In genomic region chr12:99883713-99884105, GRCm38 (mm10) we compare ENCODE assay signal across 8 mouse cellular contexts. TPM values are rescaled to one million over a fixed set of nuclear protein-coding genes. Genes with fewer than 3 reads are reported as not detected.
DNase-seq lines count a peak whose midpoint lies in the region; ATAC-seq and TF ChIP-seq lines count a peak whose summit lies in the region.

No protein-coding gene starts in this region.

- 0 out of 2 replicates have a peak, but pooled peaks cover 5% of the 10 kb centered on the region for H3K4me1 ChIP-seq in forebrain, postnatal 0 days (ENCODE audit: insufficient read depth)

- no peaks in the 10 kb centered on the region for H3K27me3 ChIP-seq in forebrain, postnatal 0 days (ENCODE audit: insufficient read depth, low read length)

- ATAC-seq in forebrain, postnatal 0 days = peak; percentile 15
- ATAC-seq in megakaryocyte-erythroid progenitor cell, adult 5-6 weeks (replicated peaks; ENCODE audit: low FRiP score, low TSS enrichment, poor library complexity, severe bottlenecking) = peak; percentile 12; the same call in 1 of the 2 replicates

- peak overlapping the region; percentile 80 for H3K9ac ChIP-seq in forebrain, postnatal 0 days

- TF ChIP-seq POLR2A in brain, embryonic 14.5 days (IDR thresholded peaks at IDR 0.05; ENCODE audit: borderline replicate concordance, extremely low read depth, insufficient read depth, insufficient read length, poor library complexity, severe bottlenecking) = no peak

- H3K4me2 ChIP-seq in forebrain, postnatal 0 days (ENCODE audit: low read depth) = peak overlapping the region; percentile 89

- H3K4me3 ChIP-seq in forebrain, postnatal 0 days (ENCODE audit: low read depth, low read length) = peak overlapping the region; percentile 90

- no peaks in the 10 kb centered on the region for H3K36me3 ChIP-seq in forebrain, postnatal 0 days (ENCODE audit: insufficient read depth)

- no peaks in the 10 kb centered on the region for H3K9me3 ChIP-seq in forebrain, postnatal 0 days (ENCODE audit: low read length)

- DNase-seq in cerebellum, adult 11-12 months = peak; percentile 17
- no peak for DNase-seq in cerebellum, postnatal 36 days
- DNase-seq in brain, embryonic 14.5 days (ENCODE audit: low read depth) = peak; percentile 74
- DNase-seq in forebrain, postnatal 0 days = no peak
- peak; percentile 19 for DNase-seq in kidney, postnatal 14 days
- no peak for DNase-seq in urinary bladder, postnatal 10 days (ENCODE audit: low spot score)
- no peak for DNase-seq in natural killer cell, adult 2 months (ENCODE audit: low spot score in 2 of 2)

- H3K27ac ChIP-seq in forebrain, postnatal 0 days (ENCODE audit: low read depth, low read length) = peak overlapping the region; percentile 76

- TF ChIP-seq CTCF in brain, embryonic 14.5 days (IDR thresholded peaks at IDR 0.05; ENCODE audit: borderline replicate concordance, extremely low read depth, insufficient read depth, insufficient read length) = no peak
- TF ChIP-seq CTCF in forebrain, postnatal 0 days (IDR thresholded peaks at IDR 0.05; ENCODE audit: low read depth) = no peak

- WGBS in forebrain, postnatal 0 days = under 1% methylated on average over 11 of the region's 11 CpGs

RNA-seq across cellular contexts. Expression of gene Efcab11, which starts 0.5 kb away (rescaled TPM):
- polyA plus RNA-seq in brain, embryonic 14.5 days (2012; rRNA removed) = 3.8 and 6.0 TPM in 2 replicates
- 3.3 and 3.4 TPM in 2 replicates for total RNA-seq in forebrain, postnatal 0 days (2014; rRNA removed)
- 3.3 and 3.7 TPM in 2 replicates for polyA plus RNA-seq in forebrain, postnatal 0 days (2015; fragmentation: Nextera tagmentation; extraction: Ambion mirVana)
- 1.2 and 3.5 TPM in 2 replicates for total RNA-seq in megakaryocyte-erythroid progenitor cell, adult 5-6 weeks (2014; fragmentation: Nextera tagmentation)
- 3.9 and 14.2 TPM in 2 replicates for total RNA-seq in megakaryocyte-erythroid progenitor cell, adult 5-6 weeks (2017)

RNA-seq across cellular contexts. Expression of gene Tdp1, which starts 0.6 kb away (rescaled TPM):
- 47.3 and 57.5 TPM in 2 replicates for polyA plus RNA-seq in brain, embryonic 14.5 days (2012; rRNA removed)
- total RNA-seq in forebrain, postnatal 0 days (2014; rRNA removed) = 12.9 and 18.5 TPM in 2 replicates
- 41.9 and 45.3 TPM in 2 replicates for polyA plus RNA-seq in forebrain, postnatal 0 days (2015; fragmentation: Nextera tagmentation; extraction: Ambion mirVana)
- 52.8 and 60.8 TPM in 2 replicates for total RNA-seq in megakaryocyte-erythroid progenitor cell, adult 5-6 weeks (2014; fragmentation: Nextera tagmentation)
- 15.5 and 22.1 TPM in 2 replicates for total RNA-seq in megakaryocyte-erythroid progenitor cell, adult 5-6 weeks (2017)

Comparison
In these comparisons a context has a peak if more than half of its experiments do, and no peak if none do; other contexts are left out.
1. DNase-seq: peak in cerebellum, adult 11-12 months (single experiment), brain, embryonic 14.5 days (single experiment) and kidney, postnatal 14 days (single experiment); none in cerebellum, postnatal 36 days (0 of 2), forebrain, postnatal 0 days (single experiment), urinary bladder, postnatal 10 days (single experiment) and natural killer cell, adult 2 months (0 of 2).